Mouse (Mus musculus): ENCODE results near the gene Sult2a6. TPM values are rescaled to one million over a fixed set of nuclear protein-coding genes. Genes with fewer than 3 reads are reported as not detected.

Gene Sult2a6
- not detected in 2 replicates for polyA plus RNA-seq (2014; fragmentation: Nextera tagmentation; extraction: Ambion mirVana)

DNA sequence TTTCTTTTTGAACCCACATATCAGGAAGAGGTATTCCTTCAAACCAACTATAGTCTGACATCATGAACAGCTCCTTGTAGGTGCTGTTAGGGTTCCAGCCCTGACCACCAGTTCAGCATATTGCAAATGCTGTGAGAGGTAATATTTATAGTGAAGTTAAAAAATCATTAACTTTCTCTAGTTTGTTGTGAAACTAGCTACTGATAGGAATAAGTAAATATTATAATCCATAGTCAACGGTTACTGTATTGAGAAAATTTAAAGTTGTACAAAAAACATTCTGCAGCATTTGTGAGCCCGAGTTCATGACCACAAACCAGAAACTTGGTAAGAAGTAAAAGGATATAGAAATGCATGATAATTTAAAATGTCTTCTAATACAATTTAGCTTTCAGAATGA is at the start of gene Sult2a6:
TSS of gene Sult2a6 (minus strand) at position 101 of the 400 bp plus-strand sequence.
- DNase-seq (ENCODE audit: low spot score) (no peak), ATAC-seq (ENCODE audit: low FRiP score) (no peak)
- Histone ChIP-seq H3K27ac (no peak within 1 kb of the TSS), H3K9ac (no peak within 1 kb of the TSS), H3K9me3 (ENCODE audit: control insufficient read depth, low read length) (peaks cover 21% of the 10 kb centered on the region), H3K4me2 (replicated peaks) (no peak within 1 kb of the TSS), H3K4me1 (replicated peaks; ENCODE audit: control insufficient read depth, insufficient read depth, low read length) (no peaks in the 10 kb centered on the region), H3K27me3 (ENCODE audit: control insufficient read depth, insufficient read depth, low read length) (no peaks in the 10 kb centered on the region), H3K4me3 (replicated peaks; ENCODE audit: low read length) (no peak within 1 kb of the TSS), H3K36me3 (replicated peaks; ENCODE audit: control insufficient read depth, insufficient read depth) (no peaks in the 10 kb centered on the region)
- WGBS, result 81% methylated on average over 2 of the region's 2 CpGs

- Histone ChIP-seq H3K4me1 (replicated peaks; ENCODE audit: control insufficient read depth, insufficient read depth, low read length) (no peaks in the 10 kb centered on the region), H3K9ac (no peak overlapping the region), H3K4me2 (replicated peaks) (no peak overlapping the region), H3K27me3 (ENCODE audit: control insufficient read depth, insufficient read depth, low read length) (no peaks in the 10 kb centered on the region), H3K9me3 (ENCODE audit: control insufficient read depth, low read length) (peaks cover 19% of the 10 kb centered on the region; the same call in 1 of the 2 replicates), H3K27ac (no peak overlapping the region), H3K4me3 (replicated peaks; ENCODE audit: low read length) (no peak overlapping the region), H3K36me3 (replicated peaks; ENCODE audit: control insufficient read depth, insufficient read depth) (no peaks in the 10 kb centered on the region)
- ATAC-seq (ENCODE audit: low FRiP score) (no peak), DNase-seq (ENCODE audit: low spot score) (no peak)
Observed at GRCm38 (mm10) chr7:14215231-14215630, 39.4 kb downstream of the Sult2a6 start.

- Histone ChIP-seq H3K9me3 (ENCODE audit: control insufficient read depth, low read length) (0 out of 2 replicates have a peak, but pooled peaks cover 19% of the 10 kb centered on the region), H3K9ac (no peak overlapping the region)
- 82% methylated on average over 2 of the region's 2 CpGs for WGBS
Observed at GRCm38 (mm10) chr7:14203417-14203816, 51.3 kb downstream of the Sult2a6 start.

DNA sequence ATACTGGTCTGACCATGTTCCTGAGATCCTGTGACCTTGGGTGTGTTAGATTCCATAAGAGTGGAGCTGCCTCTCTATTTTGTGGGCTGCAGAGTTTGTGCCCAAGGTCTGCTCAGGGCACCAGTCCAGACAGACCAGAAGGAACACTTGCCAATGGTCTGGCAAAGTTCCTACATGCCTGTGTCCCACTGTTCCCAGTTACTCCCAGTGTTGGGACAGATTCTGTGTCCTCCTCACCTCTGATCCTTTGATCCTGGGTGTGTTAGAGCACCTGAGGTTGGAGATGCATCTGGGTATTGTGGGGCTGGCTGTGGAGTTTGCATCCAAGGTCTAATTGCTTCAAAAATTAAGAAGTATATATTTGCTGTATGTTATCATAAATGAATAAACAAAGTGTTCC is 52.2 kb downstream of the Sult2a6 start:
- Histone ChIP-seq H3K9me3 (ENCODE audit: control insufficient read depth, low read length) (peaks cover 12% of the 10 kb centered on the region; the same call in 1 of the 2 replicates), H3K9ac (no peak overlapping the region), H3K27ac (no peak overlapping the region), H3K27me3 (ENCODE audit: control insufficient read depth, insufficient read depth, low read length) (no peaks in the 10 kb centered on the region), H3K4me3 (replicated peaks; ENCODE audit: low read length) (no peak overlapping the region), H3K4me1 (replicated peaks; ENCODE audit: control insufficient read depth, insufficient read depth, low read length) (no peaks in the 10 kb centered on the region), H3K4me2 (replicated peaks) (no peak overlapping the region), H3K36me3 (replicated peaks; ENCODE audit: control insufficient read depth, insufficient read depth) (no peaks in the 10 kb centered on the region)
- ATAC-seq (ENCODE audit: low FRiP score), result no peak
- DNase-seq (ENCODE audit: low spot score), result no peak

More at GRCm38 (mm10) chr7:14203417-14203816, 51.3 kb downstream of the Sult2a6 start:
- Histone ChIP-seq H3K4me2 (replicated peaks) (no peak overlapping the region), H3K4me1 (replicated peaks; ENCODE audit: control insufficient read depth, insufficient read depth, low read length) (no peaks in the 10 kb centered on the region), H3K4me3 (replicated peaks; ENCODE audit: low read length) (no peak overlapping the region), H3K27ac (no peak overlapping the region), H3K27me3 (ENCODE audit: control insufficient read depth, insufficient read depth, low read length) (no peaks in the 10 kb centered on the region), H3K36me3 (replicated peaks; ENCODE audit: control insufficient read depth, insufficient read depth) (no peaks in the 10 kb centered on the region)
- no peak for ATAC-seq (ENCODE audit: low FRiP score)
- no peak for DNase-seq (ENCODE audit: low spot score)

Other genes starting within 250 kb of the Sult2a6 start
- gene Sult2a3, start 131.8 kb downstream of the Sult2a6 start, polyA plus RNA-seq (2014; fragmentation: Nextera tagmentation; extraction: Ambion mirVana), result not detected in 2 replicates
- gene Obox8, start 78.7 kb upstream of the Sult2a6 start, polyA plus RNA-seq (2014; fragmentation: Nextera tagmentation; extraction: Ambion mirVana), result not detected in 2 replicates
- gene Sult2a8, start 191.9 kb upstream of the Sult2a6 start, polyA plus RNA-seq (2014; fragmentation: Nextera tagmentation; extraction: Ambion mirVana), result not detected in 2 replicates
- not detected in 2 replicates for gene Sult2a7, start 239.4 kb upstream of the Sult2a6 start, polyA plus RNA-seq (2014; fragmentation: Nextera tagmentation; extraction: Ambion mirVana)

All from hindbrain, embryonic 14.5 days (tissue).